22 mouse cellular contexts compared by ENCODE assay signal in the genomic region with DNA sequence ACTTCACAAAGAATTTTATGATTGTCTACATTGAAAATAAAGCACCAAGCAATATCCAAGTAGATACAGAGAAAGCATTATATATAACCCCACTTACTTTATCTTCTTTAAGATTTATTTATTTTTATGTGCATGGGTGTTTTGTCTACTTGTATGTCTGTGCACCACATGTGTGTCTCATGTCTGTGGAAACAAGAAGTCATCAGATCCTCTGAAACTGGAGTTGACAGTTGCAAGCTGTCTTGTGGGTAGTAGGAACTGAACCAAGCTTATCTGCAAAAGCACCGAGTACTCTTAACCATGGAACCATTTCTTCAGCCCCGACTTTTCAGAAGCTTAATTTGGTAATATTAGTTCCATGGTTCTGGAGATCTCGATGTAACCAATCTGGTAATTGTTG.
DNase-seq lines count a peak whose midpoint lies in the region; ATAC-seq and TF ChIP-seq lines count a peak whose summit lies in the region.
"Had no signal": no experiment of that assay in that cellular context is flagged by ENCODE, and none has a peak within 500 bp of the region (broad histone marks: within the 10 kb centered on the region; RNA-seq: fewer than 3 reads in every experiment).

No protein-coding gene starts in this region.

- H3K9me3 ChIP-seq in CH12.LX (replicated peaks; ENCODE audit: low read length): no peaks in the 10 kb centered on the region
- H3K9me3 ChIP-seq: G1E had no signal

- H3K4me2 ChIP-seq in CH12.LX (ENCODE audit: insufficient read depth, low read depth, poor library complexity, severe bottlenecking): peak overlapping the region; percentile 32; the same call in 1 of the 2 replicates

- DNase-seq in 416B (ENCODE audit: low read depth): peak; percentile 11
- no peak for DNase-seq in CH12.LX (ENCODE audit: extremely low read depth)
- no peak for DNase-seq in cerebellum, postnatal 14 days
- DNase-seq in heart, postnatal 4 days: no peak
- DNase-seq in embryo, embryonic 11 days: no peak
- DNase-seq: adrenal gland, adult 2 months; adrenal gland, adult 8-10 months; adrenal gland, postnatal 10 days; adrenal gland, postnatal 14 days; adrenal gland, postnatal 25 days; adrenal gland, postnatal 36 days; B cell, adult 2 months; cerebellum, adult 11 months; cerebellum, adult 11-12 months; cerebellum, adult 18-20 months; cerebellum, adult 2 months; cerebellum, adult 8-10 months had no signal

- no peaks in the 10 kb centered on the region for H3K36me3 ChIP-seq in CH12.LX (replicated peaks in 1 of 2; ENCODE audit: control insufficient read depth in 1 of 2, insufficient read depth in 1 of 2, low read length in 1 of 2)
- H3K36me3 ChIP-seq: G1E had no signal

- TF ChIP-seq CTCF in CH12.LX (conservative IDR thresholded peaks at IDR 0.05 in 1 of 2, IDR thresholded peaks at IDR 0.05 in 1 of 2; ENCODE audit: low read depth in 2 of 2, low read length in 2 of 2): no peak

- H3K4me3 ChIP-seq in CH12.LX (replicated peaks in 1 of 3; ENCODE audit: low read depth in 2 of 3, low read length in 2 of 3, poor library complexity in 1 of 3): no peak overlapping the region

- in situ Hi-C loops in CH12.LX (cut with MboI; ENCODE audit: low pct_ligation_motif_present, low pct_unique_long_range_greater_than_20kb, low sequenced_read_pairs): no loop called here

- no peak for TF ChIP-seq POLR2A in CH12.LX (IDR thresholded peaks at IDR 0.05; ENCODE audit: low read depth, low read length)

- dilution Hi-C loops in CH12.LX (cut with MboI; ENCODE audit: extremely low pct_ligation_motif_present, extremely low pct_unique_long_range_greater_than_20kb, low sequenced_read_pairs): no loop called here

- TF ChIP-seq RAD21 in CH12.LX (IDR thresholded peaks at IDR 0.05; ENCODE audit: low read depth, low read length): no peak; the same call in 1 of the 2 replicates

- H3K27me3 ChIP-seq in CH12.LX (replicated peaks): no peaks in the 10 kb centered on the region
- H3K27me3 ChIP-seq: Patski had no signal

- peaks cover 0 to 7% of the 10 kb centered on the region in 2 experiments; a peak in 2 of 4 replicates for H3K4me1 ChIP-seq in CH12.LX (ENCODE audit: control insufficient read depth in 1 of 2, insufficient read depth in 2 of 2)

- no peak overlapping the region for H3K27ac ChIP-seq in CH12.LX (ENCODE audit: insufficient read depth, low read depth)

- TF ChIP-seq EP300 in CH12.LX (IDR thresholded peaks at IDR 0.05; ENCODE audit: low read length): peak; percentile 80

- no peak overlapping the region; the same call in 1 of the 2 replicates for H3K9ac ChIP-seq in CH12.LX (ENCODE audit: insufficient read depth, low read depth)

- ATAC-seq in megakaryocyte progenitor cell, adult 5-6 weeks (replicated peaks; ENCODE audit: poor library complexity): 0 out of 2 replicates have a peak, but pooled peaks have one; percentile 26
- ATAC-seq: activated CD4-positive, CD25-positive, alpha-beta regulatory T cell, adult 4 months; CD4-positive, CD25-positive, alpha-beta regulatory T cell, adult 4 months; Patski had no signal

- H3K79me2 ChIP-seq in CH12.LX (replicated peaks; ENCODE audit: control insufficient read depth, extremely low read depth, insufficient read depth, poor library complexity, severe bottlenecking): no peaks in the 10 kb centered on the region

TF ChIP-seq in CH12.LX, 34 proteins besides CTCF, POLR2A, EP300 and RAD21:
- TF ChIP-seq MAX (IDR thresholded peaks at IDR 0.05; ENCODE audit: low read length) (no peak), MYC (IDR thresholded peaks at IDR 0.05; ENCODE audit: low read depth, low read length) (0 out of 2 replicates have a peak, but pooled peaks have one; percentile 51), CHD2 (IDR thresholded peaks at IDR 0.05; ENCODE audit: low read length) (no peak), JUN (IDR thresholded peaks at IDR 0.05; ENCODE audit: insufficient read depth, low read depth, low read length) (peak; percentile 60), NELFE (IDR thresholded peaks at IDR 0.05; ENCODE audit: low read depth, low read length) (no peak), TCF12 (IDR thresholded peaks at IDR 0.05; ENCODE audit: low read depth, low read length) (peak; percentile 16; the same call in 1 of the 2 replicates), JUND (conservative IDR thresholded peaks at IDR 0.05; ENCODE audit: low read depth, low read length) (peak; percentile 64; the same call in 1 of the 2 replicates), ETS1 (conservative IDR thresholded peaks at IDR 0.05; ENCODE audit: low read depth, low read length) (peak; percentile 59), CHD1 (IDR thresholded peaks at IDR 0.05; ENCODE audit: low read depth, low read length) (no peak), IRF4 (IDR thresholded peaks at IDR 0.05; ENCODE audit: low read depth, low read length) (peak; percentile 66)
